In genomic region chr6:122625156-122625555, GRCm38 (mm10) we compare ENCODE assay signal across 35 mouse cellular contexts. TPM values are rescaled to one million over a fixed set of nuclear protein-coding genes. Genes with fewer than 3 reads are reported as not detected.
A peak's percentile ranks its signal among the peaks of the same experiment; 100 is the strongest.
DNase-seq lines count a peak whose midpoint lies in the region; ATAC-seq and TF ChIP-seq lines count a peak whose summit lies in the region.
"Had no signal": no experiment of that assay in that cellular context is flagged by ENCODE, and none has a peak within 500 bp of the region (broad histone marks: within the 10 kb centered on the region; RNA-seq: fewer than 3 reads in every experiment).

No protein-coding gene starts in this region.

- TF ChIP-seq POLR2A in kidney, adult 2 months (IDR thresholded peaks at IDR 0.05; ENCODE audit: low read depth, low read length) = no peak

- no peak overlapping the region for H3K4me2 ChIP-seq in kidney, embryonic 14.5 days (replicated peaks; ENCODE audit: low read depth, low read length)
- H3K4me2 ChIP-seq: embryonic facial prominence, embryonic 15.5 days; heart, embryonic 11.5 days; hindbrain, embryonic 14.5 days; limb, embryonic 13.5 days; midbrain, embryonic 13.5 days; neural tube, embryonic 13.5 days; stomach, embryonic 15.5 days had no signal

- no peak overlapping the region; the same call in 1 of the 2 replicates for H3K27ac ChIP-seq in kidney, adult 2 months (ENCODE audit: insufficient read depth, low read depth, low read length)
- H3K27ac ChIP-seq in kidney, embryonic 14.5 days (ENCODE audit: low read depth, low read length) = no peak overlapping the region
- H3K27ac ChIP-seq: embryonic facial prominence, embryonic 10.5 days; embryonic facial prominence, embryonic 15.5 days; hindbrain, embryonic 14.5 days; limb, embryonic 13.5 days; macrophage; midbrain, embryonic 13.5 days; neural tube, embryonic 13.5 days; stomach, embryonic 15.5 days had no signal

- no peak for TF ChIP-seq CTCF in kidney, adult 2 months (conservative IDR thresholded peaks at IDR 0.05; ENCODE audit: insufficient read depth, insufficient read length, low read depth, low read length)

- DNase-seq in kidney, adult 2 months = peak; percentile 95
- peak; percentile 39 for DNase-seq in R1 (ENCODE audit: low read depth, low spot score)
- peak; percentile 51 for DNase-seq in adipocyte (ENCODE audit: low spot score)
- DNase-seq in kidney, postnatal 36 days = peak; percentile 86 to 91
- DNase-seq in cerebellum, postnatal 36 days = no peak
- no peak for DNase-seq in gastrocnemius, postnatal 4 days (ENCODE audit: low spot score in 2 of 2)
- DNase-seq in heart, postnatal 4 days = no peak
- DNase-seq: adrenal gland, adult 8-10 months; B cell, adult 2 months; cerebellum, adult 2 months; cerebellum, postnatal 14 days; gastrocnemius, postnatal 14 days; heart, adult 11 months; layer of hippocampus, adult 9-11 months; lung, adult 18-20 months; lung, postnatal 10 days; thymus, postnatal 14 days had no signal

- no peak overlapping the region for H3K4me3 ChIP-seq in kidney, adult 2 months (ENCODE audit: insufficient read depth, low read depth, low read length)
- no peak overlapping the region for H3K4me3 ChIP-seq in kidney, embryonic 14.5 days (ENCODE audit: low read length)
- H3K4me3 ChIP-seq: embryonic facial prominence, embryonic 10.5 days; embryonic facial prominence, embryonic 15.5 days; limb, embryonic 13.5 days; midbrain, embryonic 13.5 days; neural tube, embryonic 13.5 days; stomach, embryonic 15.5 days had no signal

- no peak overlapping the region for H3K9ac ChIP-seq in kidney, embryonic 14.5 days (ENCODE audit: low read depth, low read length)
- H3K9ac ChIP-seq: embryonic facial prominence, embryonic 15.5 days; hindbrain, embryonic 14.5 days; limb, embryonic 13.5 days; midbrain, embryonic 13.5 days; neural tube, embryonic 13.5 days; stomach, embryonic 15.5 days had no signal

- 42% methylated on average over 4 of the region's 4 CpGs for WGBS in kidney, adult 2 months
- 82% methylated on average over 4 of the region's 4 CpGs for WGBS in kidney, embryonic 14.5 days

- no peaks in the 10 kb centered on the region for H3K9me3 ChIP-seq in kidney, embryonic 14.5 days (ENCODE audit: control insufficient read depth, low read length)
- H3K9me3 ChIP-seq: embryonic facial prominence, embryonic 10.5 days; embryonic facial prominence, embryonic 15.5 days; limb, embryonic 13.5 days; midbrain, embryonic 13.5 days; neural tube, embryonic 13.5 days; stomach, embryonic 15.5 days had no signal

- H3K4me1 ChIP-seq in kidney, adult 2 months (ENCODE audit: control insufficient read depth, insufficient read depth, low read length) = no peaks in the 10 kb centered on the region
- no peaks in the 10 kb centered on the region for H3K4me1 ChIP-seq in kidney, embryonic 14.5 days (ENCODE audit: control insufficient read depth, insufficient read depth, low read length)
- H3K4me1 ChIP-seq: embryonic facial prominence, embryonic 10.5 days; embryonic facial prominence, embryonic 15.5 days; limb, embryonic 13.5 days; midbrain, embryonic 13.5 days; neural tube, embryonic 13.5 days; stomach, embryonic 15.5 days had no signal

- ATAC-seq in kidney, embryonic 14.5 days (ENCODE audit: low FRiP score, low TSS enrichment) = no peak
- ATAC-seq: activated CD4-positive, CD25-positive, alpha-beta regulatory T cell, adult 4 months; forebrain, embryonic 14.5 days; midbrain, embryonic 13.5 days had no signal

- no peaks in the 10 kb centered on the region for H3K27me3 ChIP-seq in kidney, adult 2 months (replicated peaks; ENCODE audit: control insufficient read depth, insufficient read depth, low read length)
- no peaks in the 10 kb centered on the region for H3K27me3 ChIP-seq in kidney, embryonic 14.5 days (ENCODE audit: control insufficient read depth, insufficient read depth, low read length)
- H3K27me3 ChIP-seq: embryonic facial prominence, embryonic 15.5 days; midbrain, embryonic 13.5 days; neural tube, embryonic 13.5 days had no signal

- no peaks in the 10 kb centered on the region for H3K36me3 ChIP-seq in kidney, adult 2 months (ENCODE audit: control insufficient read depth, insufficient read depth, low read length)
- H3K36me3 ChIP-seq in kidney, embryonic 14.5 days (ENCODE audit: control insufficient read depth, insufficient read depth, low read length) = no peaks in the 10 kb centered on the region
- H3K36me3 ChIP-seq: embryonic facial prominence, embryonic 10.5 days; embryonic facial prominence, embryonic 15.5 days; limb, embryonic 13.5 days; midbrain, embryonic 13.5 days; neural tube, embryonic 13.5 days; stomach, embryonic 15.5 days had no signal

RNA-seq across cellular contexts. Expression of gene Dppa3, which starts 1.1 kb away (rescaled TPM):
- polyA plus RNA-seq in kidney, adult 2 months (2012; rRNA removed) = not detected in 2 replicates
- not detected in 2 replicates for polyA plus RNA-seq in kidney, embryonic 14.5 days (2014; fragmentation: Nextera tagmentation; extraction: Ambion mirVana)
- not detected for total RNA-seq in gastrocnemius, postnatal 4 days (2021)
- total RNA-seq in heart, postnatal 4 days (2021) = not detected
- total RNA-seq: adrenal gland, adult 8-10 months; adrenal gland, postnatal 4 days; gastrocnemius, postnatal 14 days; hematopoietic stem cell, adult 5-6 weeks; left cerebral cortex, postnatal 25 days; megakaryocyte-erythroid progenitor cell, adult 5-6 weeks had no signal
- polyA plus RNA-seq: activated CD4-positive, CD25-positive, alpha-beta regulatory T cell, adult 4 months; cerebellum, adult 2 months; embryonic facial prominence, embryonic 10.5 days; embryonic facial prominence, embryonic 15.5 days; forebrain, embryonic 14.5 days; heart, embryonic 11.5 days; heart, embryonic 16.5 days; hindbrain, embryonic 14.5 days; limb, embryonic 13.5 days; midbrain, embryonic 13.5 days; neural tube, embryonic 13.5 days; stomach, embryonic 15.5 days had no signal

RNA-seq across cellular contexts. Expression of gene Gdf3, which starts 15.3 kb away (rescaled TPM):
- not detected in 2 replicates for polyA plus RNA-seq in kidney, adult 2 months (2012; rRNA removed)
- polyA plus RNA-seq in kidney, embryonic 14.5 days (2014; fragmentation: Nextera tagmentation; extraction: Ambion mirVana) = not detected in 2 replicates
- not detected for total RNA-seq in gastrocnemius, postnatal 4 days (2021)
- not detected for total RNA-seq in heart, postnatal 4 days (2021)
- total RNA-seq: adrenal gland, postnatal 4 days; gastrocnemius, postnatal 14 days; left cerebral cortex, postnatal 25 days had no signal
- polyA plus RNA-seq: forebrain, embryonic 14.5 days; hindbrain, embryonic 14.5 days; neural tube, embryonic 13.5 days; urinary bladder, adult 2 months had no signal

RNA-seq across cellular contexts. Expression of gene Apobec1, which starts 22.9 kb away (rescaled TPM):
- polyA plus RNA-seq in kidney, adult 2 months (2012; rRNA removed) = 11.3 and 15.2 TPM in 2 replicates
- polyA plus RNA-seq in kidney, embryonic 14.5 days (2014; fragmentation: Nextera tagmentation; extraction: Ambion mirVana) = 1.3 and 2.7 TPM in 2 replicates
- total RNA-seq in gastrocnemius, postnatal 4 days (2021) = 1 to 10 TPM; 3.1 to 4.6 TPM
- 1 to 10 TPM; 4.0 to 7.4 TPM for total RNA-seq in heart, postnatal 4 days (2021)

Comparison
In these comparisons a context has a peak if more than half of its experiments do, and no peak if none do; other contexts are left out.
1. DNase-seq: peak in kidney, adult 2 months (single experiment), R1 (single experiment), adipocyte (single experiment) and kidney, postnatal 36 days (2 of 2); none in cerebellum, postnatal 36 days (0 of 2), gastrocnemius, postnatal 4 days (0 of 2) and heart, postnatal 4 days (single experiment).